Mouse (Mus musculus) induced T-regulatory cell, adult 2 months (primary cell): ENCODE results near the gene Gsta3.

Experiments used
- DNase-seq: peaks from one replicate; pipeline ENCODE4 v3.0.0-alpha.2; 2012; ENCODE audit warnings: low read depth

Gsta3 gene

DNA sequence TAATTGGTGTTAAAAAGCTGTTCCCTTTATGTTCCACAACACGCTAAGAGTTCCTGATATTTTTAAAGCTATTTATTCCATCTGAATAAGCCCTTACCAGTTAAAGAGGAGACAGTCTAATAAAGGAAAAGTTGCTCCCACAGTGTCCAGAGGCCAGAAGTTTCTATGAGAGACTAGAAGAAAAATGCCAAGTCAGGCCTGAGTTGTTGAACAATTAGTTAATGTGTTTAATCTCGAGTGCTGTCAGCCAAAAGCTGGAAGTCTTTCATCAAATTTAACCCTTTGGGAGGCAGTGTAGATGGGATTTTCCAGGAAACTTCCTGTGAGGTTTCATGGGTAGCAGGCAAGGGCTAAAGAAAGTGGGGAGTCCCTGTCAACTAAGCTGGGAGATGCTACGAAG is 59.4 kb downstream of the Gsta3 start:
- DNase-seq, result no peak

DNA sequence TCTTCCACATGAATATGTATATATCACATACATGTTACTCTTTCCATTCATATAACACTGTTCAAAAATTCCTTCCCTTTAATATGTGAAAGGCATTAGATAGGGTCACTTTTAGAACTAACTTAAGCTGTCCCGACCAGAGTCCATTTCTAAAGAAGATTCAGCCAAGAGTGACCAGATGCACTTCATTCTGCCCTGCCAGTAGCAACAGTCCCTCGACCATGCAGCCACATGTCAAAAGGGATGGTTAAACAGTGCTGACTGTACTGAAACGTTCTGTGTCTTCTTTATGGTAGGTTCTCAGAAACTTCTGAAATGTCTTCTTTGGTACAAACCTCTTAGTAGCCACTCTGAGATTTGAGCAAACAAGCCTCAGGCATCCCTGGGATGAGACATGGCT is 61.3 kb downstream of the Gsta3 start:
- DNase-seq, result no peak

DNA sequence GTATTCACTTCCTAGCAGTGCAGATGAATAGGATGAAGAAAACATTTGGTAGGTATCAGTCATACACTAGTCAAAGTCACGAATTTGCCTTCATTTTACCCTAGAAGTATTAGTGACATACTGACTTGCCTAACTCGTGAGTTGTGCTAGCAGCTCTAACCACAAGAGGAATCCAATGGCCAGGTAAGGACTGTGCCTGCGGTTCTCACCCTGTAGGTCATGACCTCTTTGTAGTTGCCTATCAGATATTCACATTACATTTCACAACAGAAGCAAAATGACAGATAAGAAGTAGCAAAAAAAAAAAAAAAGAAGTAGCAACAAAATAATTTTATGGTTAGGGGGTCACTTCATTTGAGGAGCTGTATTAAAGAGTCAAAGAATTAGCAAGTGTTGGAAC is 63.8 kb downstream of the Gsta3 start:
- DNase-seq, result peak; percentile 67

DNA sequence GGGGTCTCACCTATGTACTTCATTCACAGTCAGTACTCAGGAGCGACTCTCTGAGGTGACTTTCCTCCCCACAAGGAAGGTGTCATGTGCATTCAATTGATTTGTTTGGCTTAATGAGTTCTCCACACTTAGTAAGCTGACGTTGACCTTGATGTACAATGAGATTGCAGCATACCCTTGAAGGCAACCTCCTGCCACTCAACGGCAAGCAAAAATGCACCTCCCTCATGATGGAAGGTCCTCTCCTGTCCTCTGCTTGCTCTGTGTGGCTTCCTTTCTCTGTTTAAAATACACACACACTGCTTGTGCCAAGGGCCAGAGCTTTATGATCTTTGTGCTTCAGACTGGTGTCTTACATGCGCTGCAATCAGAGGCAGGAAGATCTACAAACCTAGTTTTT is 64.3 kb downstream of the Gsta3 start:
- peak; percentile 65 for DNase-seq

DNA sequence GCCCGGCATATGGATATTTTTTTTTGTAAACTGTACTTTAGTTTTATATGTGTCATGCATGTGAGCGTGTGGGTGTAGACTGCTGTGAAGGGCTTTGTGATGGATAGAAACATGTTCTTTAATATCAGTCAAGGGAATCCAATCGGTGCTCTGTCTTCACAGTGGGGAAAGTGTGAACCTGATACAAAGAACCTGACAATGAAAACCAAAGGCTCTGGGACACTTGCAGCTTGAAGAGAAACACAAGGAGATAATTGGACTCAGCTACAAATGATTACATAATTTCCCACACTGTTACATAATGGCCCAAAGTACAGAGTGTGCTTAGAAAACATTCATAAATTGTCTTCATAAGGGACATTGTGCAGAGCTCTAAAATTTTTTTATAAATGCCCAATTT is 65.1 kb downstream of the Gsta3 start:
- no peak for DNase-seq

DNA sequence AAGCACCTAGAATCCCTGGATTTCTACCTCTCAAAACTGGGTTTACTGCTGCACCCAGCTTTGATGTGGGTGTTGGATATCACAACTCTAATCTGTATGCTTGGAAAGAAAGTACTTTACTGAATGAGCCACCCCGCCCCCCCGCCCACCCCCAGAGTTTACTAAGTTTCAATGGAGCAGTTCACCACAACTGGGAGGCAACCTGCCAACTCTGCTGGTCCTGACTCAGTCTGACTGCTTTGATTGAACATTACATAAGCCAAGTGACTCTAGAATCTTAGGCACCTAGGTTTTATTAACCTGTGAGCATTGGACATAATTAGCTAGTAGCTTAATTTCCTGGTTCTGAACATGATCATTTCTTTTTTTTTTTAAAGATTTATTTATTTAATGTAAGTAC is 73.9 kb downstream of the Gsta3 start:
- no peak for DNase-seq
